ENCODE assay signal across 10 mouse cellular contexts in genomic region chr5:139838476-139838892, GRCm38 (mm10). TPM values are rescaled to one million over a fixed set of nuclear protein-coding genes. Genes with fewer than 3 reads are reported as not detected.
DNase-seq lines count a peak whose midpoint lies in the region; ATAC-seq and TF ChIP-seq lines count a peak whose summit lies in the region.
"Had no signal": no experiment of that assay in that cellular context is flagged by ENCODE, and none has a peak within 500 bp of the region (broad histone marks: within the 10 kb centered on the region; RNA-seq: fewer than 3 reads in every experiment).

No protein-coding gene starts in this region.

- ATAC-seq in kidney, embryonic 15.5 days (replicated peaks; ENCODE audit: low FRiP score), result no peak
- 0 out of 2 replicates have a peak, but pooled peaks have one; percentile 14 for ATAC-seq in heart, embryonic 16.5 days (replicated peaks; ENCODE audit: extremely low read depth, insufficient read depth, low FRiP score)
- peak; percentile 69; the same call in 1 of the 2 replicates for ATAC-seq in midbrain, embryonic 11.5 days (ENCODE audit: low FRiP score)

- no peaks in the 10 kb centered on the region for H3K4me1 ChIP-seq in kidney, embryonic 15.5 days
- no peaks in the 10 kb centered on the region for H3K4me1 ChIP-seq in ES-E14 (ENCODE audit: control insufficient read depth in 2 of 2, insufficient read depth in 2 of 2, low read length in 2 of 2, poor library complexity in 1 of 2)
- no peaks in the 10 kb centered on the region for H3K4me1 ChIP-seq in heart, embryonic 16.5 days (ENCODE audit: control insufficient read depth, insufficient read depth, low read length)
- no peaks in the 10 kb centered on the region for H3K4me1 ChIP-seq in midbrain, embryonic 11.5 days (ENCODE audit: control insufficient read depth, insufficient read depth, low read length)
- H3K4me1 ChIP-seq: limb, embryonic 15.5 days had no signal

- H3K36me3 ChIP-seq in kidney, embryonic 15.5 days, result no peaks in the 10 kb centered on the region
- H3K36me3 ChIP-seq in ES-E14 (ENCODE audit: control insufficient read depth, insufficient read depth, low read length, poor library complexity, severe bottlenecking), result no peaks in the 10 kb centered on the region
- no peaks in the 10 kb centered on the region for H3K36me3 ChIP-seq in heart, embryonic 16.5 days (ENCODE audit: control insufficient read depth, insufficient read depth)
- no peaks in the 10 kb centered on the region for H3K36me3 ChIP-seq in midbrain, embryonic 11.5 days (ENCODE audit: control insufficient read depth, insufficient read depth, low read length)
- H3K36me3 ChIP-seq: limb, embryonic 15.5 days had no signal

- in situ Hi-C loops in ES-E14 (cut with MboI; ENCODE audit: low sequenced_read_pairs in 2 of 2, unreplicated experiment in 2 of 2), result loop anchor here (25.0 kb wide), 2 partner anchors 449 to 574 kb away; partner anchors contain the start of gene Eif3b (in 2 of the 2)

- no peaks in the 10 kb centered on the region for H3K27me3 ChIP-seq in kidney, embryonic 15.5 days
- H3K27me3 ChIP-seq in heart, embryonic 16.5 days (ENCODE audit: control insufficient read depth, insufficient read depth, low read length), result peaks cover 3% of the 10 kb centered on the region; the same call in 1 of the 2 replicates
- no peaks in the 10 kb centered on the region for H3K27me3 ChIP-seq in midbrain, embryonic 11.5 days (ENCODE audit: control insufficient read depth, insufficient read depth, low read length)

- no peak overlapping the region for H3K4me3 ChIP-seq in kidney, embryonic 15.5 days (replicated peaks)
- H3K4me3 ChIP-seq in ES-E14 (ENCODE audit: insufficient read depth in 1 of 2, low read depth in 1 of 2, low read length in 2 of 2, poor library complexity in 1 of 2, severe bottlenecking in 1 of 2), result no peak overlapping the region
- H3K4me3 ChIP-seq in heart, embryonic 16.5 days (ENCODE audit: low read length), result no peak overlapping the region
- no peak overlapping the region for H3K4me3 ChIP-seq in midbrain, embryonic 11.5 days (ENCODE audit: low read depth, low read length)
- H3K4me3 ChIP-seq: limb, embryonic 15.5 days had no signal

- no peak overlapping the region for H3K27ac ChIP-seq in kidney, embryonic 15.5 days
- no peak overlapping the region for H3K27ac ChIP-seq in ES-E14 (ENCODE audit: insufficient read depth, low read depth, low read length, poor library complexity, severe bottlenecking)
- no peak overlapping the region for H3K27ac ChIP-seq in heart, embryonic 16.5 days (ENCODE audit: low read length)
- H3K27ac ChIP-seq in midbrain, embryonic 11.5 days (ENCODE audit: low read depth, low read length), result no peak overlapping the region
- H3K27ac ChIP-seq: limb, embryonic 15.5 days had no signal

- WGBS in kidney, embryonic 15.5 days, result 20% methylated on average over 2 of the region's 2 CpGs
- WGBS in heart, embryonic 16.5 days, result 15% methylated on average over 2 of the region's 2 CpGs
- 17% methylated on average over 2 of the region's 2 CpGs for WGBS in midbrain, embryonic 11.5 days

- DNase-seq in kidney, adult 18-20 months, result peak; percentile 50
- peak; percentile 43 for DNase-seq in ES-E14 (ENCODE audit: low read depth, low spot score)
- peak; percentile 56 to 79 for DNase-seq in cerebellum, postnatal 25 days
- DNase-seq in kidney, postnatal 36 days, result peak; percentile 39 to 83
- peak; percentile 98 for DNase-seq in midbrain, embryonic 11.5 days (ENCODE audit: low spot score, missing footprints)
- peak; percentile 49 for DNase-seq in testis, postnatal 14 days (ENCODE audit: low spot score)

- H3K4me2 ChIP-seq in kidney, embryonic 15.5 days, result no peak overlapping the region
- no peak overlapping the region for H3K4me2 ChIP-seq in heart, embryonic 16.5 days (ENCODE audit: low read depth, low read length)
- no peak overlapping the region for H3K4me2 ChIP-seq in midbrain, embryonic 11.5 days
- H3K4me2 ChIP-seq: limb, embryonic 15.5 days had no signal

- no peak overlapping the region for H3K9ac ChIP-seq in kidney, embryonic 15.5 days
- no peak overlapping the region for H3K9ac ChIP-seq in ES-E14 (ENCODE audit: insufficient read depth, low read depth, low read length, poor library complexity, severe bottlenecking)
- H3K9ac ChIP-seq in heart, embryonic 16.5 days (ENCODE audit: low read length), result no peak overlapping the region
- H3K9ac ChIP-seq in midbrain, embryonic 11.5 days (ENCODE audit: low read length), result no peak overlapping the region
- H3K9ac ChIP-seq: limb, embryonic 15.5 days had no signal

- no peaks in the 10 kb centered on the region for H3K9me3 ChIP-seq in kidney, embryonic 15.5 days (replicated peaks)
- no peaks in the 10 kb centered on the region for H3K9me3 ChIP-seq in ES-E14 (ENCODE audit: control insufficient read depth, insufficient read depth, low read depth, low read length)
- H3K9me3 ChIP-seq in heart, embryonic 16.5 days (replicated peaks; ENCODE audit: control insufficient read depth, low read length), result no peaks in the 10 kb centered on the region
- no peaks in the 10 kb centered on the region for H3K9me3 ChIP-seq in midbrain, embryonic 11.5 days (ENCODE audit: control insufficient read depth, low read length)
- H3K9me3 ChIP-seq: limb, embryonic 15.5 days had no signal

TF ChIP-seq in ES-E14, 5 proteins besides CTCF, POLR2A, EP300 and RAD21:
- TF ChIP-seq HCFC1 (IDR thresholded peaks at IDR 0.05; ENCODE audit: borderline replicate concordance, insufficient read depth, low read length) (no peak), ZC3H11A (IDR thresholded peaks at IDR 0.05; ENCODE audit: borderline replicate concordance, low read depth, low read length) (peak; percentile 58; the same call in 1 of the 2 replicates), MAFK (IDR thresholded peaks at IDR 0.05; ENCODE audit: insufficient read depth, low read depth, low read length) (no peak), ZNF384 (IDR thresholded peaks at IDR 0.05; ENCODE audit: low read depth, low read length) (0 out of 2 replicates have a peak, but pooled peaks have one; percentile 44), CHD2 (IDR thresholded peaks at IDR 0.05; ENCODE audit: low read depth, low read length) (no peak)

RNA-seq across cellular contexts. Expression of gene Psmg3, which starts 11.8 kb away (rescaled TPM):
- polyA plus RNA-seq in kidney, embryonic 15.5 days (2015; fragmentation: Nextera tagmentation; extraction: Ambion mirVana), result 74.0 and 77.8 TPM in 2 replicates
- total RNA-seq in ES-E14 (2012; rRNA removed), result 24.7 and 28.6 TPM in 2 replicates
- polyA plus RNA-seq in heart, embryonic 16.5 days (2015; fragmentation: Nextera tagmentation; extraction: Ambion mirVana), result 43.3 and 44.6 TPM in 2 replicates
- 72.2 and 81.2 TPM in 2 replicates for polyA plus RNA-seq in midbrain, embryonic 11.5 days (2014; fragmentation: Nextera tagmentation; extraction: Ambion mirVana)

RNA-seq across cellular contexts. Expression of gene Gm26938, which starts 12.3 kb away (rescaled TPM):
- not detected in 2 replicates for polyA plus RNA-seq in kidney, embryonic 15.5 days (2015; fragmentation: Nextera tagmentation; extraction: Ambion mirVana)
- not detected in 2 replicates for total RNA-seq in ES-E14 (2012; rRNA removed)
- not detected in 2 replicates for polyA plus RNA-seq in heart, embryonic 16.5 days (2015; fragmentation: Nextera tagmentation; extraction: Ambion mirVana)
- not detected in 2 replicates for polyA plus RNA-seq in midbrain, embryonic 11.5 days (2014; fragmentation: Nextera tagmentation; extraction: Ambion mirVana)
- total RNA-seq: adrenal gland, postnatal 4 days had no signal
- polyA plus RNA-seq: limb, embryonic 15.5 days had no signal

RNA-seq across cellular contexts. Expression of gene Tmem184a, which starts 18.8 kb away (rescaled TPM):
- 5.8 and 7.2 TPM in 2 replicates for polyA plus RNA-seq in kidney, embryonic 15.5 days (2015; fragmentation: Nextera tagmentation; extraction: Ambion mirVana)
- 2.7 and 4.9 TPM in 2 replicates for total RNA-seq in ES-E14 (2012; rRNA removed)
- polyA plus RNA-seq in heart, embryonic 16.5 days (2015; fragmentation: Nextera tagmentation; extraction: Ambion mirVana), result 0.46 and 1.3 TPM in 2 replicates
- 0.60 and 0.86 TPM in 2 replicates for polyA plus RNA-seq in midbrain, embryonic 11.5 days (2014; fragmentation: Nextera tagmentation; extraction: Ambion mirVana)

RNA-seq across cellular contexts. Expression of gene Mafk, which starts 47.2 kb away (rescaled TPM):
- polyA plus RNA-seq in kidney, embryonic 15.5 days (2015; fragmentation: Nextera tagmentation; extraction: Ambion mirVana), result 10.6 and 11.1 TPM in 2 replicates
- 16.8 and 19.9 TPM in 2 replicates for total RNA-seq in ES-E14 (2012; rRNA removed)
- polyA plus RNA-seq in heart, embryonic 16.5 days (2015; fragmentation: Nextera tagmentation; extraction: Ambion mirVana), result 22.1 and 24.9 TPM in 2 replicates
- 5.0 and 5.1 TPM in 2 replicates for polyA plus RNA-seq in midbrain, embryonic 11.5 days (2014; fragmentation: Nextera tagmentation; extraction: Ambion mirVana)

Comparison
In these comparisons a context has a peak if more than half of its experiments do, and no peak if none do; other contexts are left out.
1. DNase-seq: peak in every context shown above with its lines; median percentile 98 in midbrain, embryonic 11.5 days; 68 in cerebellum, postnatal 25 days; 61 in kidney, postnatal 36 days; 50 in kidney, adult 18-20 months; 49 in testis, postnatal 14 days; 43 in ES-E14.